Mouse (Mus musculus) left cerebral cortex, adult 18-20 months (tissue): ENCODE results near the gene Snx8. TPM values are rescaled to one million over a fixed set of nuclear protein-coding genes. Genes with fewer than 3 reads are reported as not detected.

ENCODE experiments used
- DNase-seq, 2 experiments: peaks; one replicate each; pipeline ENCODE4 v3.0.0; 2021 to 2022; ENCODE audit warnings: low spot score in 2 of 2, mixed read lengths in 1 of 2
- long read RNA-seq, 2 experiments: library from polyadenylated mRNA; stranded (forward); transcript quantifications; one replicate each; pipeline ENCODE4 v2.0.0; 2021
- total RNA-seq, 2 experiments: library from RNA; stranded (reverse); gene quantifications; 2 replicates each; pipeline ENCODE4 v1.2.3; 2021

The Snx8 gene
- 10 to 100 TPM; 14.4 to 15.6 TPM for total RNA-seq
- long read RNA-seq, experiment 1, transcript Snx8-201 (11 exons, 2,627 nt), result major isoform, 5 of 10 reads
- long read RNA-seq, experiment 1, partial matches to known transcripts, result 1 of 10 reads
- long read RNA-seq, experiment 1, other reads (novel, unspliced or antisense), result 4 of 10 reads
- long read RNA-seq, experiment 2, partial matches to known transcripts, result 0 of 7 reads
- long read RNA-seq, experiment 2, other reads (novel, unspliced or antisense), result 3 of 7 reads

DNA sequence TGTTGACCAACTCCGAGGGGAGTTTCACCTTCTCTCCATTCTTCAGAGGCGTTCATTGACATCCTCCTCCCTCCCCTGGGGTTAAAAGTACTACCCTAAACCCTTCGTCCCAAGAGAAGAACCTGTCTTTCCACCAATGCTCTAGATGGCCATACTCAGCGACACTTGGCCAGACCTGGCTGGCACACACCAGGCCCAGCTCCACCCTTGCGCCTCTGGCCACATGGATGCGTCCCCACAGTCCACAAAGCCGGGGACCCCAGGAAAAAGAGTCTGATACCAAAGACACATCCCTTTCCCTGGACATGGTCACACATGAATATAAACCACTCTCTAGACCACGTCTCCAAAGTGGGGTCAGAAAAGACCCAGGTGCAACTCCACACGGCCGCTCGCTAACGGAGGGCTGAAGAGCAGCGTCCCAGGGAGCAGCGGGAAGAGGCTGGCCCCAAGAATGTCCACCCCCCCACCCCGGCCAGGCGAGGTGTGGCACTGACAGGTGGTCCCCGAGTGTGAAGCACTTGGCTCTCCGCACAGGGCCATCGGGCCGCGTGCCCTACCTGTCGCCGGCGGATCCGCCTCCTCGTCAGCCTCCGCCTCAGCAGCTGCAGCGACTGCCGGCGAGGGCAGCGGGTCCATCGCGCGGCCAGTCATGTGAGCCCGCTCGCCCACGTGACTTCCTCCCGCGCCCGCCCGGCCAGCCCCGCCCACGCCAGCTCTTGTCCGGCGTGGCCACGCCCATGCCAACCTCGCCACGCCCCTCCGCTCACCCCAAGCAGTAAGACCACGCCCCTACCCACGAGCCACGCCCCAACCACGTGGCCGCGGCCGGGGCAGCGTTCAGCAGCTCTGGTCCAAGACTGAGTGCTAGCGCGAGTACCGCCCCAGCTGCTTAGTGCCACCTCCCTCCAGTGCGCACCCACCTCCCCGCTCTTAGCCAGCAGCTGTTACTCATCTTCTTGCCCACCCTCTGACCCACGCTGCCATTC, at the start of gene Snx8:
Gene Snx8 (minus strand): TSS at position 675 of the 989 bp plus-strand sequence.
- DNase-seq, result peak; percentile 87

DNA sequence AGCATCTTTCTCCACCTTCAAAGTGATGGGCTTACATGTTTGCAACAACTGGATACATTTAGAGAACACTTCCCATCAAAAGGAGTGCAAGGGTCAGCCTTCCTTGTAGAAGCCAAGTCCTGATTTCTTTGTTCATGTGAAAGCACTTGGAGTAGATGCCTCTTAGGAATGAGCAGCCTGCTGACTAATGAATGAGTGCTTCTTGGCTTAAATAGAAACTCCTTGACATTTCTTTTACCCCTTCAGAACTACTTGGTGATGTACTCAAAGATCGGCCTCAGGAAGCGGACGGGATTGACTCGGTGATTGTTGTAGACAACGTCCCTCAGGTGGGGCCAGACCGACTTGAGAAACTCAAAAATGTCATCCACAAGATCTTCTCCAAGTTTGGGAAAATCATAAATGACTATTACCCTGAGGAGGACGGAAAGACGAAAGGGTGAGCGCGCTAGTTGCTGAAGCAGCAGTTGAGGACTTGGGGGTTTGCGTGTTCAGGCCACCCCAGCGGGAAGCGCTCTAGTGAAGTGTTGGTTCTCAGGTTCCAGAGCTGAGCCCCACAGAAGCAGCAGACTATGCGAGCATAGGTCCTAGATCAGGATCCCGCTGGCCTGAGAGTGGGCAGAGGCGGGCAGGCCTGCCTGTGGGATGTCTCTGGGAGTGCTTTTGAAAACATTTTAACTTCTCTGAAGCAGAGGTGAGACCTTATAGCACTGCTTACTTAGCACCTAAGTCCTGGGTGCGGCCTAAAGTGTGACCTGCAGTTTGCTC, 36.1 kb upstream of the Snx8 start:
- DNase-seq, result no peak

DNA sequence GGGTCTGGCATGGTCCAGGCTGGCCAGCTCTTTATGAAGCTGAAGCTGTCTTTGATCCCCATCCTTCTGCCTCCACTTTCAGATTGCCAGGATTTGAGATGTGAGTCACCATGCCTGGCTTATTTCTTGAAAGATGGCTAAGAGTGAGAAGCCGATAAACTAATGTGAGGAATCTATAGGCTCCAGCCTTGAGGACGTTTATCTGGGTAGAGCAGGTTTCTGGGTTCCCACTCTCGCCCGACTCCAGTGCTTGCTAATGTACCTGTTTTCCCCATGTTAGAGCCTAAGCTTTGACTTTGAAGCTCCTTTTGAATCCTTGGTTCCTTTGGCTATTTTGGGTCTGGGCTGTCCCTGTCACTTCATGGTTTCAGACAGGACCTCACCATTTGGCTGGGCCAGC, 31.6 kb upstream of the Snx8 start:
- DNase-seq, result no peak

DNA sequence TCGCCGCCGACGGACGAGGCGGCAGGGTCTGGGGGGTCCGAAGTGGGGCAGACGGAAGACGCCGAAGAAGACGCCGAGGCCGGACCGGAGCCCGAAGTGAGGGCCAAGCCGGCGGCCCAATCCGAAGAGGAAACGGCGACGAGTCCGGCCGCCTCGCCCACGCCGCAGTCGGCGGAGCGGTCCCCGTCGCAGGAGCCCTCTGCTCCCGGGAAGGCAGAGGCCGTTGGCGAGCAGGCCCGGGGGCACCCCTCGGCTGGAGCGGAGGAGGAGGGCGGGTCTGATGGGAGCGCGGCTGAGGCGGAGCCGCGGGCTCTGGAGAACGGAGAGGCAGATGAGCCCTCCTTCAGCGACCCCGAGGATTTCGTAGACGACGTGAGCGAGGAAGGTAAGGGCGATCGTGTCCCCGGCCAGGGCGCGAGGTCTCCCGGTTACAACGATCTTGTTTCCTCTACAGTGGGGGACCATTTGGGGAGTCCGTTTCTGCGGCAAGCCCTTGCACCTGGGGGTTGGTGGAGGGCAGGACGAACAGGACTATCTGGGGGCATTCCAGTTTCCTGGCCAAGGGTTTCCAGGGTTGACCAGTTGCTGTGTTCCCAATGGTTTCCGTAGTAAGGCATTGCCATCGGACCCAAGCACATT, 30.5 kb upstream of the Snx8 start:
- peak in 1 of 2 experiments; percentile 10 for DNase-seq

DNA sequence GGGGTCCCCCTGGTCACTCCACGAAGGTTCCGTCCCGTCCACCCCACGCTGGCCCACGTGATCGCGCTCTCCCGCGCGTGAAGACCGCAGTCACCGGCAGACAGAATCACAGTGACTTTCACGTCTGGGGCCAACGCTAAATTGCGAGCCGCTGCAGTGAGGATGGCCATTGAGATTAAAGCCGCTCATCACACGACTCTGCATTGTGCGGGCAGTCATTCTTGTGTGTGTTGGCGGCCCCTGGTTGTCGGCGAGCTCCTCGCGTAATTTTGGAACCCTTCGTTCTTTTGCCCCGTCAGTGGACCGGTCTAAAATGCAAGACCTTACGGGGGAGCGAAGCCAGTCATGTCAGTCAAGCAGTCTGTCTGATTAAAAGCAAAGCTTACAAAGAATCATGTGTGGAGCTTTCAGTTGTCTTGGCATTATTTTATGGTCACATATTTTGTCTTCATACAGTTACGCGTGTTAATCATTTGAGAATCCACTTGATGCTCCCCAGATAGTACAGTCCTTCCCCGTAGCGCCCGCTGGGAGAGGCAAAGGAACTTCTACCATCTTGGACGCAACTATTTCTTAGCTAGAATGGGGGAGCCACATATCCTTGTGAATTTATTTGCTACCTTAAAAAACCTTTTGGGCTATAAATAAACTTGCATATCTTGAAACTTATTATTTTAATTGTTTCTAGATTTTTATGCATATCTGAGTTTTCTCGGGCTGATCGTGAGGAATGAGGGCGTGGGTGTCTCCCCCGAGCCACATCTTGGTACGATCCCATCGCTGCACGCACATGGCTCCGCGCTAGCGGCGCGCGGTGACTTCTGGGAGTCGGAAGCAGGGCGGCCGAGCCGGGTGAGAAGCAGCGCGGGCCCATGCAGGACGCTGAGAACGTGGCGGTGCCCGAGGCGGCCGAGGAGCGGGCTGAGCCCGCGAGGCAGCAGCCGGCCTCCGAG, 29.7 kb upstream of the Snx8 start, which contains the start of gene Eif3b:
Gene Eif3b (plus strand): TSS at position 840 of the 953 bp plus-strand sequence.
- peak; percentile 89 to 90 for DNase-seq

DNA sequence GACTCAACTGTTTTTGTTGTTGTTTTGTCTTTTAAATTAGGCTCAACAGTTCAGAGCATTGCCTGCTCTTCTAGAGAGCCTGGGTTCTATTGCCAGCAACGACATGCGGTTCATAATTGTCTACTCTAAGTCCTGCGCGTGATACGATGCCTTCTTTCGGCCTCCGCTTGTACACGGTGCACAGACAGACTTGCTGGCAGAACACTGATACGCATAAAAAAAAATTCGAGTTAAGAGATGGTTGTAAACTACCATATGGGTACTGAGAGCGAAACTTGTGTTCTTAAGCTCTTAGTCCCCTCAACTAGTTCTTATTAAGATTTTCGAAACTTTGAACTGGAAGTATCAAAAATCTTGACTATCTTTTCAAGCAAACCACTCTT, 29.0 kb upstream of the Snx8 start:
- DNase-seq, result no peak

DNA sequence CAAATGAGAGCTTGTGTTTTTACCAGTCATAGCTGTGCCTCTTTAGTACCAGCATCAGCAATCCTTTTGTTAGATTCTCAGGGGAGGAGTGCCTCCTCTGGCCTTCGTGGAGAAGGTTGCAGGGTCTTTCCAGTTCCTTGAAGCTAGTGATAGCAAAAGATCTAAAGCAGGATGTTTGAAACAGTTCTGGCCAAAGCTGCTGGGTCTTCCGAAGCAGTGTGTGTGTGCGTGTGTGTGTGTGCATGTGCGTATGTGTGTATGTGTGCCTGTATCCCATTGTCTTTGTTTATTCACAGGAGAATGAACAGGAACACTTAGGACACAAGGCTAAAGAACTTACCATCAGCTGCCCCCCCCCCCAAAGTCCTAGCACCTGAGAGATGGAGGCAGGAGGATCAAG, 25.6 kb upstream of the Snx8 start:
- DNase-seq, result no peak

DNA sequence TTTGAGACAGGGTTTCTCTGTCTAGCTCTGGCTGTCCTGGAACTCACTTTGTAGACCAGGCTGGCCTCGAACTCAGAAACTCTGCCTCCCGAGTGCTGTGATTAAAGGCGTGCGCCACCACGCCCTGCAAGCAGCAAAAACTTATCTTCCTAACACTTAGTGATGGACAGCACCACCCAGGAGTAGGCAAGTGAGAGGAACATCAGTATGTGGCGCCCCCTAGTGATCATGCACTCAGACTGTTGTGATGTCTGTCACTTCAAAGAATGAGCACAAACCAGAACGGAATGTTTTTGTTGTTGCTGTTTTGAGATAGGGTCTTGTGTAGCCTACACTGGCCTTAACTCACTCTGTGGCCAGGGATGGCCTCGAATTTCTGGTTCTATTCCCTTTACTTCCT, 22.3 kb upstream of the Snx8 start:
- DNase-seq, result peak; percentile 48 to 71

DNA sequence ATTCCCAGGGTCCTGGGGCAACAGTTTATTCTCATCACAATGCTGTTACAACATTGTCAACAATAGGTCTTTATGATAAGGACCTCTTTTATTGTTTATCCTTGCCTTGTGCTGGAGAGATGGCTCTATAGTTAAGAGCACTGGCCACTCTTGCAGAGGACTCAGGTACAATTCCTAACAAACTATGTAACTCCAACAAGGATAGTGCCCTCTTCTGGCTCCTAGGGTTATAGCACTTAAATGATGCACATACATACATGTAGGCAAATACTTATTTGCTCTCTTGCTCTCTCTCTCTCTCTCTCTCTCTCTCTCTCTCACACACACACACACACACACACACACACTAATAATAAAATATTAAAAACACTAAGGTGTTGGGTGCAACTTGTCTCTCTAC, 19.7 kb upstream of the Snx8 start:
- no peak for DNase-seq

DNA sequence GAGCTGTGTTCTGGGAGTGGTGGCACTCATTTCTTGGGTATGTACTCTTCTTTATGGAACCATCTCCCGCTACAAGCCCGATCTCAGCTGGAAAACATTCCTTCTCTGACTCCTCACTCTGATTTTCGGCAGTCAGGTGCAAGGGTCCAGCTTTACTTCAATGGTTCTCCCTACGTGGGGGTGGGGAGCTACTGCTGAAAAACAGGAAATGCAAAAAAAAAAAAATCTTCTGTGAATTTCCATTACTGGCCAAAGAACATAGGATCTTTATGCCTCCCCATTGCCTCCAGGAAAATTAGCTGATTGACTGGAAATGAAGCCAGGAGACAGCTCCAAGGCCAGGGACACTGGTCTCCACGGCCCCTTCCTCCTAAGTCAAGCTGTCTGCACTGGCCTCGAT, 17.6 kb upstream of the Snx8 start:
- DNase-seq, result no peak

DNA sequence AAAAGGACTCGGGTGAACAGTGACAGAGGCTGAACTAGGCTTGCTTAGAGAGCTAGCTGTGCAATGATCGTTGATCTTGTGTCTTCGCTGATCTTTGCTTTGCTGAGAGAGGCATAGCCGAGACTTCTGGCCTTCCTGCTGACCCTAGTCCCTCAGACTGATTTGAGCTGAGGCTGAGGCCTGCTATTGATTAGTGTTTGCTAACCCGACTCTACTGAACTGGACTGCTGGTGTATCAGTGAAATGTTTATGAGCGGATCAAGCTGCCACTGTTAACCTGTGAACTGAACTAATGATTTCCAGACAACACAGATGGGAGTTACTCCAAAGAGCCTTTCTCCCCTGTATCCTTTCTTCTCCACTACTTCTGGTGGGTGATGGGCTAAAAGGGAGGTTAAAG, 16.1 kb upstream of the Snx8 start:
- DNase-seq, result no peak

DNA sequence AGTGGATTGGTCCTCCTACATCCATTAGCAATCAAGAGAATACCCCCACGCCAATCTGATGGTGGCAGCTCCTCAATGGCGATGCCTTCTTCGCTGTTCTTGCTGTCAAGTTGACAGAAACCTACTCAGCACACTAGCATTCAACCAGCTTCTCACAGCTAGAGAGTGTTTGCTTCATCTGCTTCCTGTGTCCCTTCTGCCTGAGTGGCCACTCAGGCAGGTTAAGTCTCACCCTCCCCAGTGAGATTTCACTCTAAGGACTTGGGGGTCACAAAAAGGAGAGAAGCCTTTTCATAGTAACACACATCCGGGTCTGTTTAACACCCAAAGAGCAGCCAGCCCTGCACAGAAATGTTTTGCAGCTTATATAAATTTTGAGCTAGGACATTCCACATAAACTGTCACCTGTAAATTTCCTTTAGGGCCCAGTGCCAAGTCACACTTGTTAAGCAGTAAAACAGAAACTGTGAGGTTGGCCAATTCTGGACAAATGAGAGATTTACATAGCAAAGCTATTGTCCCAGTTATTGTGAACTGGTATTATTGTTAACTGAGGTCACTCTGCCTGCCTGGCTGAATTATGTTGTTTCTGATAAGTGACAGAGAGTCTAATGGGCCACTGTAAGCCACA, 13.7 kb upstream of the Snx8 start:
- DNase-seq, result no peak

DNA sequence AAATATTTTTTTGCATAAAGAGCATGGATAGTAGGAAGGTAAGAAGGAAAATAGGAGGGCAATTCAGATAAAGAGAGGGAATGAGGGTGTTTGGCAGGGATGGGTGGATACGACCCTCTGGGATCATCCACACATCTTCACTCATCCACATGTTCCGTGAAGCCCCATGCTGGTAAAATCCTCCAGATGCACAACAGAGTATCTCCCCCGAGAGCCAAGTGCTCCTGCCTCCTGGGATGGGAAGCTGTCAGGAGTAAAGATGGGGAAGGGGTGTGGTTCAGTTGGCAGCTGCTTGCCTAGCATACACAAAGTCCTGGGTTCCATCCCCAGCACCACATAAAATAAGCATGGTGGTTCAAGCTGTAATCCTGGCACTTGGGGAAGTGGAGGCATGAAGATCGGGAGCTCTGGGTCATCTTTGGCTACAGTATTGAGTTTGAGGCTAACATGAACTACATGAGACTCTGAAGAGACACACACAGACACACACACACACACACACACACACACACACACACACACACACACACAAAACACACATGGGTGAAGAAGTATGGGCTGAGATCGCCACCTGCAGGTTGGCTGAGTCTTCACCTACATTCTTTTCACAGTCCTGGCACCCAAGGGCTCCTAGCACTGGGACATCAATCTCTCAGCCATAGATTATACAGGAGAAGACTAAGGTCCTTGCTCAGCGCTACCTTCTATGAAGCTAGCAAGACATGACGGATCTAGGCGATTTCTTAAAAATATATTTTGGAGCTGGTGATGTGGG, 7.3 kb upstream of the Snx8 start:
- peak in 1 of 2 experiments; percentile 14 for DNase-seq

DNA sequence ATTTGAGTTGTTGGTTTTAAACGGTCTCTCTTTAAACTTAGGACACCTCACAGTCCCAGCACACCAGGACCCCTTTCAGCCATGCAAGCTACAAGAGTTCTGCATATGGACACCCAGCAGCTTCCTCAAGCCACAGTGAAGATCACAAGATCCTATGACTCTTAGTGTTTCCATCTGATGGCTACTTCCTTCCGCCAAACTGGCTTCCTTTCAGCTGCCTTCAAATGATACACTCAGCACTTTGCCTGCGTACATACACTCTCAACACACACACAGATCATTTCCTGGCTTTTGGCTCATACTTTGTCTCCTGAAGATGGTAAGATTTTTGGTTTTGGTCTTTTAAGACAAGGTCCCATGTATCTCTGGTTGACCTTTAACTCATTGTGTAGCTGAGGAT, 3.6 kb upstream of the Snx8 start:
- no peak for DNase-seq

DNA sequence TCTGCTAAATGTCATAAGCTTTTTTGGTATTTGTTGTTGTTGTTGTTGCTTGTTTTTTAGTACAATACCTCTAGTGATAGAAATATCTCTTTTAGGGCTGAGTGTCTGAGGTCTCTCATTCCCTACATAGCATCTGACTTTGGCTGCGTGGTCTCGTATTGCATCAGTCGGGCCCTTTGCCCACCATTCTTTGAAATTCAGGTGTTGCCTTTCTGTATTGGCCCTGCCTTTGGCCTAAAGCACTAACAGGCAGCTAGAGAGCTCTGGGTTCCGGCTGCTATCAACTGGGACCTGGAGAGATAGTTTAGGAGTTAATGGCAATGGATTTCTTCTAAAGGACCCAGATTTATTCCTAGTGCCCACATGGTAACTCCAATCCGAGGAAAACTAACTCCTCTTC, 2.9 kb upstream of the Snx8 start:
- no peak for DNase-seq

DNA sequence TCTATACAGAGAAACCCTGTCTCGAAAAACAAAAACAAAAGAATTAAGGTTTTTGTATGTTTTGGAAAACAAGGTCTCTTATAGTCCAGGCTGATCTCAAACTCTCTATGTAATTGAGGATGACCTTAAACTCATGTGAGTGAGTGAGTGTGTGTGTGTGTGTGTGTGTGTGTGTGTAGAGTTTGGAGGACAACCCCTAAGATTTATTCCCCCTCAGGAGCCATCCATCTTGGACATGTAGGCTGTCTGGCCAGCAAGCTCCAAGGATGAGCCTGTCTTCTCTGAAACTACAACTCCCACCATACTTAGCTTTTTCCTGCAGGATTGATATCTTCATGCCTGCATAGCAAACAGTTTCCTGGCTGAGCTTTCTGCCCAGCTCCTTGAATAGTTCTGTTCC, 2.4 kb upstream of the Snx8 start:
- DNase-seq, result no peak

DNA sequence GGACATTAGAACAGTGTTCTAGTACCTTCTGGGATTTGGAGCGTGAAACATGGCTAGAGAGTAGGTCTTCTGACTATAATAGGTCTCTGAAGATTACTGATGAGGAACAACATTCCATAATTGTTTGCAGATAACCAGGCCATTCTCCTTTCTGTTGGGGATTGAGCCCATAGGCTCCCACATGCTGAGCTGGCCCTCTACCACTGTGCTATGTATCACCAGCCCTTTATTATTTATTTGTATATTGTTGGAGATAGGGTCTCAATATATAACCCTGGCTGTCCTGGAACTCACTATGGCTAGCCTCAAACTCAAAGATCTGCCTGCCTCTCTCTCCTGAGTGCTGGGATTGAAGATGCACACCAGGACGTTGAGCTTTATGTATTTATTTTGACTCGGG, 585 bp upstream of the Snx8 start:
- DNase-seq, result no peak

DNA sequence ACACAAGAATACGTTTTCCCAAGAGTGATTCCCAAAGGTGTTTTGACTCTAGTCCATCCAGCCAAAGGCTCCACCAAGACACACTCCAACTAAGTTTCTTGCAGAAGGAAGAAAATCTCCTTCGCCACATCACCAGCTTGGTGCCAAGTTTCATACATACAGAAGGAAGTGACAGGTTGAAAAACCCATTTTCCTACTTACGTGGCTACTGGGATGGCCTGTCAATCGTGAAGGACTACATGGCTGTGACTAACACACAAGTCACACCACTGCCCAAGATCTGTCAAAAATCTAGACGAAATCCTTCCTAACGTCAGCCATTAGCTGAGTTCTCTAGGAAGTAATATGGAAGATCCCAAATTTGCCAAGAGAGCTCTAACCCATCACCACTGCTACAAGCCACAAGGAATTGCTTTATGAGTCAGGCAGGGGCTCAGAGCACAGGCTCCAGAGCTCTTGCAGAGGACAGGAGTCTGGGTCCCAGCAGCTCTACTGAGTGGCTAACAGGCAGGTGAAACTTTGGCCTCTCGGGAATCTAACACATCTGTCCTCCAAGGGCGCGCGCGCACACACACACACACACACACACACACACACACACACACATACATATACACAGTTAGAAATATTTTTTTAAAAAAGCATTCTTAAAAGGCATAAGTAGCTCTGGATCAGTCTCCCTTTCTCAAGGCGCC, 1.1 kb downstream of the Snx8 start:
- no peak for DNase-seq
